Mouse (Mus musculus) brain, embryonic 14.5 days (tissue): ENCODE data around the gene Ccr1.

Experiments used
- CTCF ChIP-seq: fragments of 200-500 bp; IDR thresholded peaks from 2 replicates; pipeline ENCODE4 v1.5.1; 2012; ENCODE audit warnings: inconsistent platforms, mild to moderate bottlenecking, moderate library complexity, borderline replicate concordance; ENCODE audit not compliant: insufficient read depth, insufficient read length; ENCODE audit errors: extremely low read depth
- POLR2A ChIP-seq: fragments of 200-500 bp; IDR thresholded peaks from 2 replicates; pipeline ENCODE4 v1.6.1; 2012; ENCODE audit warnings: mild to moderate bottlenecking, inconsistent platforms, borderline replicate concordance; ENCODE audit not compliant: poor library complexity, insufficient read depth, insufficient read length, severe bottlenecking; ENCODE audit errors: extremely low read depth

- TF ChIP-seq CTCF (no peak), POLR2A (no peak)
Observed at GRCm38 (mm10) chr9:123933716-123934445, 34.6 kb downstream of the Ccr1 start.
